Mouse (Mus musculus): Measurements from ENCODE around the gene Zfp977. TPM values are rescaled to one million over a fixed set of nuclear protein-coding genes. Genes with fewer than 3 reads are reported as not detected.
"Not testable (repeated sequence)": the region's sequence is repeated elsewhere in the genome, so short reads cannot be mapped to it uniquely, and the experiment has no call there.

Gene Zfp977
- total RNA-seq (2012; rRNA removed), result not detected in 2 replicates
- polyA plus RNA-seq (2012; ENCODE audit: insufficient read depth in 1 of 2, insufficient read length in 2 of 2, low read depth in 1 of 2, low replicate concordance in 2 of 2, missing spikeins in 1 of 2), result not detected

- H3K27ac ChIP-seq (ENCODE audit: control insufficient read depth, low read depth, low read length), result not testable (repeated sequence)
Measured at GRCm38 (mm10) chr7:42592413-42592812, at the start of gene Zfp977. Gene Zfp977, minus strand, starts transcription at chr7:42592547.

GRCm38 (mm10) chr7:42631031-42631430 is 38.7 kb upstream of the Zfp977 start:
- H3K9me3 ChIP-seq (replicated peaks; ENCODE audit: insufficient read depth, low read length); H3K27me3 ChIP-seq (ENCODE audit: control insufficient read depth in 1 of 2, insufficient read depth in 2 of 2, low read length in 2 of 2); H3K4me3 ChIP-seq (ENCODE audit: control insufficient read depth in 1 of 2, insufficient read depth in 1 of 2, low read depth in 2 of 2, low read length in 2 of 2); DNase-seq (ENCODE audit: low read depth, low spot score); H3K9ac ChIP-seq (ENCODE audit: control insufficient read depth, low read depth, low read length, poor library complexity, severe bottlenecking); H3K79me2 ChIP-seq (ENCODE audit: control insufficient read depth, insufficient read depth, low read length, poor library complexity); H3K27ac ChIP-seq (ENCODE audit: control insufficient read depth, low read depth, low read length); H3K4me1 ChIP-seq (ENCODE audit: control insufficient read depth in 1 of 2, insufficient read depth in 2 of 2, low read length in 2 of 2); H3K36me3 ChIP-seq (ENCODE audit: control insufficient read depth in 1 of 2, insufficient read depth in 2 of 2, low read length in 2 of 2): not testable (repeated sequence)

More at GRCm38 (mm10) chr7:42592413-42592812, at the start of gene Zfp977:
- not testable (repeated sequence) for H3K9ac ChIP-seq (ENCODE audit: control insufficient read depth, low read depth, low read length, poor library complexity, severe bottlenecking); H3K27me3 ChIP-seq (ENCODE audit: control insufficient read depth in 1 of 2, insufficient read depth in 2 of 2, low read length in 2 of 2); H3K36me3 ChIP-seq (ENCODE audit: control insufficient read depth in 1 of 2, insufficient read depth in 2 of 2, low read length in 2 of 2); DNase-seq (ENCODE audit: low read depth, low spot score); H3K4me3 ChIP-seq (ENCODE audit: control insufficient read depth in 1 of 2, insufficient read depth in 1 of 2, low read depth in 2 of 2, low read length in 2 of 2); H3K4me1 ChIP-seq (ENCODE audit: control insufficient read depth in 1 of 2, insufficient read depth in 2 of 2, low read length in 2 of 2); H3K79me2 ChIP-seq (ENCODE audit: control insufficient read depth, insufficient read depth, low read length, poor library complexity); H3K9me3 ChIP-seq (replicated peaks; ENCODE audit: insufficient read depth, low read length)

- not testable (repeated sequence) for H3K9me3 ChIP-seq (replicated peaks; ENCODE audit: insufficient read depth, low read length); H3K79me2 ChIP-seq (ENCODE audit: control insufficient read depth, insufficient read depth, low read length, poor library complexity); H3K9ac ChIP-seq (ENCODE audit: control insufficient read depth, low read depth, low read length, poor library complexity, severe bottlenecking); H3K36me3 ChIP-seq (ENCODE audit: control insufficient read depth in 1 of 2, insufficient read depth in 2 of 2, low read length in 2 of 2); H3K4me3 ChIP-seq (ENCODE audit: control insufficient read depth in 1 of 2, insufficient read depth in 1 of 2, low read depth in 2 of 2, low read length in 2 of 2); H3K27me3 ChIP-seq (ENCODE audit: control insufficient read depth in 1 of 2, insufficient read depth in 2 of 2, low read length in 2 of 2); H3K4me1 ChIP-seq (ENCODE audit: control insufficient read depth in 1 of 2, insufficient read depth in 2 of 2, low read length in 2 of 2); H3K27ac ChIP-seq (ENCODE audit: control insufficient read depth, low read depth, low read length)
- TF ChIP-seq CTCF (IDR thresholded peaks at IDR 0.05 in 2 of 3, conservative IDR thresholded peaks at IDR 0.05 in 1 of 3; ENCODE audit: control insufficient read depth in 1 of 3, insufficient read depth in 1 of 3, low read depth in 2 of 3, low read length in 3 of 3, poor library complexity in 1 of 3, severe bottlenecking in 1 of 3), result peak in 2 of 3 experiments; percentile 16 to 22; a peak in 1 of 6 replicates
- TF ChIP-seq SMC3 (IDR thresholded peaks at IDR 0.05; ENCODE audit: low read depth, low read length), result peak; percentile 11; the same call in 1 of the 2 replicates
- peak; percentile 24 for TF ChIP-seq RAD21 (IDR thresholded peaks at IDR 0.05; ENCODE audit: low read depth, low read length)
- DNase-seq (ENCODE audit: low read depth, low spot score), result peak; percentile 15
Measured at GRCm38 (mm10) chr7:42595666-42596065, 3.3 kb upstream of the Zfp977 start.

- not testable (repeated sequence) for H3K4me1 ChIP-seq (ENCODE audit: control insufficient read depth in 1 of 2, insufficient read depth in 2 of 2, low read length in 2 of 2); H3K27ac ChIP-seq (ENCODE audit: control insufficient read depth, low read depth, low read length); H3K36me3 ChIP-seq (ENCODE audit: control insufficient read depth in 1 of 2, insufficient read depth in 2 of 2, low read length in 2 of 2); DNase-seq (ENCODE audit: low read depth, low spot score); H3K4me3 ChIP-seq (ENCODE audit: control insufficient read depth in 1 of 2, insufficient read depth in 1 of 2, low read depth in 2 of 2, low read length in 2 of 2); H3K27me3 ChIP-seq (ENCODE audit: control insufficient read depth in 1 of 2, insufficient read depth in 2 of 2, low read length in 2 of 2); H3K9ac ChIP-seq (ENCODE audit: control insufficient read depth, low read depth, low read length, poor library complexity, severe bottlenecking); H3K79me2 ChIP-seq (ENCODE audit: control insufficient read depth, insufficient read depth, low read length, poor library complexity); H3K9me3 ChIP-seq (replicated peaks; ENCODE audit: insufficient read depth, low read length)
Measured at GRCm38 (mm10) chr7:42591311-42591710, 1.0 kb downstream of the Zfp977 start.

- Histone ChIP-seq H3K4me3 (ENCODE audit: control insufficient read depth in 1 of 2, insufficient read depth in 1 of 2, low read depth in 2 of 2, low read length in 2 of 2) (no peak within 1 kb of the TSS), H3K79me2 (ENCODE audit: control insufficient read depth, insufficient read depth, low read length, poor library complexity) (no peaks in the 10 kb centered on the region), H3K9ac (ENCODE audit: control insufficient read depth, low read depth, low read length, poor library complexity, severe bottlenecking) (no peak within 1 kb of the TSS), H3K27me3 (ENCODE audit: control insufficient read depth in 1 of 2, insufficient read depth in 2 of 2, low read length in 2 of 2) (no peaks in the 10 kb centered on the region), H3K9me3 (replicated peaks; ENCODE audit: insufficient read depth, low read length) (no peaks in the 10 kb centered on the region), H3K27ac (ENCODE audit: control insufficient read depth, low read depth, low read length) (no peak within 1 kb of the TSS), H3K4me1 (ENCODE audit: control insufficient read depth in 1 of 2, insufficient read depth in 2 of 2, low read length in 2 of 2) (no peaks in the 10 kb centered on the region), H3K36me3 (ENCODE audit: control insufficient read depth in 1 of 2, insufficient read depth in 2 of 2, low read length in 2 of 2) (no peaks in the 10 kb centered on the region)
- no peak for TF ChIP-seq CHD1 (IDR thresholded peaks at IDR 0.05; ENCODE audit: low read depth, low read length)
- no peak for DNase-seq (ENCODE audit: low read depth, low spot score)
Measured at GRCm38 (mm10) chr7:42578488-42578887, 13.9 kb downstream of the Zfp977 start, which contains the start of gene Gm21028. Gene Gm21028, minus strand, starts transcription at chr7:42578588.

Measured in MEL (cell line).